Comparison of ENCODE assay signal across 10 mouse cellular contexts in genomic region chr7:119850737-119851136, GRCm38 (mm10). TPM values are rescaled to one million over a fixed set of nuclear protein-coding genes. Genes with fewer than 3 reads are reported as not detected.
DNase-seq lines count a peak whose midpoint lies in the region.
"Had no signal": no experiment of that assay in that cellular context is flagged by ENCODE, and none has a peak within 500 bp of the region (broad histone marks: within the 10 kb centered on the region; RNA-seq: fewer than 3 reads in every experiment).

No protein-coding gene starts in this region.

- DNase-seq in right cerebral cortex, adult 18-20 months: peak; percentile 10
- DNase-seq in right cerebral cortex, postnatal 25 days: no peak
- DNase-seq in gastrocnemius, adult 8-10 months (ENCODE audit: low spot score in 2 of 2): peak; percentile 38 to 45
- peak; percentile 69 to 87 for DNase-seq in kidney, postnatal 36 days
- DNase-seq in testis, postnatal 10 days (ENCODE audit: low spot score): peak; percentile 61
- no peak for DNase-seq in spleen, adult 12 weeks (ENCODE audit: low spot score)
- DNase-seq in T-cell, adult 2 months (ENCODE audit: low spot score): no peak
- no peak for DNase-seq in thymus, postnatal 10 days (ENCODE audit: low spot score in 2 of 2)
- DNase-seq: cerebellum, adult 9-11 months; liver had no signal

RNA-seq across cellular contexts. Expression of gene Lyrm1, which starts 44.9 kb away (rescaled TPM):
- 10 to 100 TPM in 1 of 4 experiments, 1 to 10 TPM in 3; 8.2 to 11.5 (median 9.2) TPM for total RNA-seq in gastrocnemius, adult 8-10 months (2022)

RNA-seq across cellular contexts. Expression of gene Dcun1d3, which starts 45.4 kb away (rescaled TPM):
- total RNA-seq in gastrocnemius, adult 8-10 months (2022): 10 to 100 TPM; 13.2 to 22.6 (median 20.8) TPM

RNA-seq across cellular contexts. Expression of gene Eri2, which starts 56.9 kb away (rescaled TPM):
- 1 to 10 TPM in 3 of 4 experiments, under 1 TPM in 1; 0.88 to 1.1 (median 1.1) TPM for total RNA-seq in gastrocnemius, adult 8-10 months (2022)

RNA-seq across cellular contexts. Expression of gene Rexo5, which starts 56.9 kb away (rescaled TPM):
- total RNA-seq in gastrocnemius, adult 8-10 months (2022): under 1 TPM in 1 of 4 experiments, not detected in 3; 0.64 TPM

Comparison
In these comparisons a context has a peak if more than half of its experiments do, and no peak if none do; other contexts are left out.
1. DNase-seq: peak in right cerebral cortex, adult 18-20 months (single experiment), gastrocnemius, adult 8-10 months (2 of 2), kidney, postnatal 36 days (2 of 2) and testis, postnatal 10 days (single experiment); none in right cerebral cortex, postnatal 25 days (single experiment), spleen, adult 12 weeks (single experiment), T-cell, adult 2 months (single experiment) and thymus, postnatal 10 days (0 of 2).